In the genomic region with DNA sequence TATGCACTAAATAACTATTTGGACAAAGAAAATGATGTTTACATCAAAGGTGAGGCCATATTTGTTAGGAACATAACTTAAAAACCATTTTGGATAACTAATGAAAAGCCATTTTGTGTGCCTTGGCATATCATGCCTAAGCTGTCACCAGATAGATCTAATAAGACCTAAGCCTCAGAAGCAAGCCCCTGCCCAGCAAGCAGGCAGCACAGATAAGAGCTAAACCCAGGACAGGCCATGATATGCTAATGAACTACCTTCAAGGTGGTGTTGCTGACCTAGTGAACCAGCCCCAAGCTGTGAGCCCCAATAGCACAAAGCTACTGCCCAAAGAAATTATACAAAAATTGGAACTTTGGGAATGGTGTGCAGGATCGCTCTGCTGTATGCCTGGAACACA, we compare ENCODE assay signal across 25 mouse cellular contexts.
DNase-seq lines count a peak whose midpoint lies in the region; ATAC-seq and TF ChIP-seq lines count a peak whose summit lies in the region.
"Had no signal": no experiment of that assay in that cellular context is flagged by ENCODE, and none has a peak within 500 bp of the region (broad histone marks: within the 10 kb centered on the region; RNA-seq: fewer than 3 reads in every experiment).

No protein-coding gene starts in this region.

- H3K4me2 ChIP-seq in liver, embryonic 12.5 days: peak overlapping the region; percentile 45
- no peak overlapping the region for H3K4me2 ChIP-seq in liver, postnatal 0 days (ENCODE audit: low read depth, low read length)
- H3K4me2 ChIP-seq: embryonic facial prominence, embryonic 13.5 days; forebrain, embryonic 12.5 days; heart, embryonic 15.5 days; hindbrain, embryonic 13.5 days; limb, embryonic 15.5 days; lung, embryonic 15.5 days; midbrain, embryonic 12.5 days had no signal

- TF ChIP-seq EP300 in MEL (IDR thresholded peaks at IDR 0.05; ENCODE audit: low read depth in 1 of 2, low read length in 2 of 2): peak; percentile 34 to 64
- peak; percentile 79 for TF ChIP-seq EP300 in liver, postnatal 0 days (IDR thresholded peaks at IDR 0.05; ENCODE audit: low read depth)

- H3K79me2 ChIP-seq in MEL (ENCODE audit: control insufficient read depth, insufficient read depth, low read length, poor library complexity): no peaks in the 10 kb centered on the region

- DNase-seq in A20 (ENCODE audit: low read depth, low spot score) (peak; percentile 60), MEL (ENCODE audit: low read depth, low spot score) (peak; percentile 34)
- DNase-seq in liver, postnatal 0 days: no peak
- DNase-seq in testis, postnatal 10 days (ENCODE audit: low spot score): no peak
- no peak for DNase-seq in cerebellum, postnatal 10 days
- no peak for DNase-seq in gastrocnemius, postnatal 25 days
- DNase-seq: adrenal gland, postnatal 25 days; cerebellum, adult 11-12 months; cerebellum, adult 9-11 months; forebrain, postnatal 0 days; kidney, postnatal 14 days; layer of hippocampus, adult 9-11 months; thymus, adult 2 months; thymus, postnatal 4 days had no signal

- TF ChIP-seq RAD21 in MEL (IDR thresholded peaks at IDR 0.05; ENCODE audit: low read depth, low read length): no peak

- 56% methylated on average over 1 of the region's 1 CpGs for WGBS in liver, embryonic 12.5 days (ENCODE audit: insufficient replicate concordance)
- WGBS in liver, postnatal 0 days (ENCODE audit: insufficient replicate concordance): 79% methylated on average over 1 of the region's 1 CpGs

- no peaks in the 10 kb centered on the region for H3K9me3 ChIP-seq in MEL (replicated peaks; ENCODE audit: insufficient read depth, low read length)
- H3K9me3 ChIP-seq in liver, embryonic 12.5 days (replicated peaks): no peaks in the 10 kb centered on the region
- no peaks in the 10 kb centered on the region for H3K9me3 ChIP-seq in liver, postnatal 0 days (ENCODE audit: low read length)
- H3K9me3 ChIP-seq: embryonic facial prominence, embryonic 13.5 days; forebrain, embryonic 12.5 days; heart, embryonic 15.5 days; hindbrain, embryonic 13.5 days; limb, embryonic 10.5 days; limb, embryonic 15.5 days; lung, embryonic 15.5 days; midbrain, embryonic 12.5 days had no signal

- no peak for TF ChIP-seq POLR2A in MEL (IDR thresholded peaks at IDR 0.05; ENCODE audit: control insufficient read depth in 1 of 2, insufficient read depth in 1 of 2, low read depth in 1 of 2, low read length in 2 of 2, poor library complexity in 1 of 2)

- ATAC-seq in liver, embryonic 12.5 days: peak; percentile 86
- peak; percentile 53 for ATAC-seq in liver, postnatal 0 days
- ATAC-seq: forebrain, postnatal 0 days; intestine, postnatal 0 days had no signal

- H3K27me3 ChIP-seq in MEL (ENCODE audit: control insufficient read depth in 1 of 2, insufficient read depth in 2 of 2, low read length in 2 of 2): no peaks in the 10 kb centered on the region
- no peaks in the 10 kb centered on the region for H3K27me3 ChIP-seq in liver, embryonic 12.5 days (replicated peaks)
- no peaks in the 10 kb centered on the region for H3K27me3 ChIP-seq in liver, postnatal 0 days (ENCODE audit: insufficient read depth, low read length)
- H3K27me3 ChIP-seq: embryonic facial prominence, embryonic 13.5 days; forebrain, embryonic 12.5 days; heart, embryonic 15.5 days; hindbrain, embryonic 13.5 days; limb, embryonic 15.5 days; lung, embryonic 15.5 days; midbrain, embryonic 12.5 days had no signal

- peaks cover 0 to 56% of the 10 kb centered on the region in 2 experiments; a peak in 2 of 4 replicates for H3K36me3 ChIP-seq in MEL (ENCODE audit: control insufficient read depth in 1 of 2, insufficient read depth in 2 of 2, low read length in 2 of 2)
- no peaks in the 10 kb centered on the region for H3K36me3 ChIP-seq in liver, embryonic 12.5 days
- no peaks in the 10 kb centered on the region for H3K36me3 ChIP-seq in liver, postnatal 0 days (replicated peaks; ENCODE audit: insufficient read depth, low read length)
- H3K36me3 ChIP-seq: embryonic facial prominence, embryonic 13.5 days; forebrain, embryonic 12.5 days; heart, embryonic 15.5 days; hindbrain, embryonic 13.5 days; limb, embryonic 10.5 days; limb, embryonic 15.5 days; lung, embryonic 15.5 days; midbrain, embryonic 12.5 days had no signal

- H3K9ac ChIP-seq in MEL (ENCODE audit: control insufficient read depth, low read depth, low read length, poor library complexity, severe bottlenecking): no peak overlapping the region
- H3K9ac ChIP-seq in liver, embryonic 12.5 days: peak overlapping the region; percentile 25; the same call in 1 of the 2 replicates
- no peak overlapping the region for H3K9ac ChIP-seq in liver, postnatal 0 days (replicated peaks)
- H3K9ac ChIP-seq: embryonic facial prominence, embryonic 13.5 days; forebrain, embryonic 12.5 days; forebrain, postnatal 0 days; heart, embryonic 15.5 days; hindbrain, embryonic 13.5 days; limb, embryonic 15.5 days; lung, embryonic 15.5 days; midbrain, embryonic 12.5 days had no signal

- no peak for TF ChIP-seq CTCF in MEL (IDR thresholded peaks at IDR 0.05 in 2 of 3, conservative IDR thresholded peaks at IDR 0.05 in 1 of 3; ENCODE audit: control insufficient read depth in 1 of 3, insufficient read depth in 1 of 3, low read depth in 2 of 3, low read length in 3 of 3, poor library complexity in 1 of 3, severe bottlenecking in 1 of 3)
- no peak for TF ChIP-seq CTCF in liver, postnatal 0 days (IDR thresholded peaks at IDR 0.05; ENCODE audit: low read depth)

- H3K4me3 ChIP-seq in MEL (ENCODE audit: control insufficient read depth in 1 of 2, insufficient read depth in 1 of 2, low read depth in 2 of 2, low read length in 2 of 2): no peak overlapping the region
- no peak overlapping the region for H3K4me3 ChIP-seq in liver, embryonic 12.5 days
- H3K4me3 ChIP-seq in liver, postnatal 0 days (ENCODE audit: low read depth, low read length): no peak overlapping the region
- H3K4me3 ChIP-seq: embryonic facial prominence, embryonic 13.5 days; erythroblast, embryonic 14.5 days; forebrain, embryonic 12.5 days; heart, embryonic 15.5 days; hindbrain, embryonic 13.5 days; limb, embryonic 10.5 days; limb, embryonic 15.5 days; lung, embryonic 15.5 days; midbrain, embryonic 12.5 days had no signal

- H3K4me1 ChIP-seq in MEL (ENCODE audit: control insufficient read depth in 1 of 2, insufficient read depth in 2 of 2, low read length in 2 of 2): peaks cover 39 to 44% of the 10 kb centered on the region in 2 experiments
- H3K4me1 ChIP-seq in liver, embryonic 12.5 days: peaks cover 70% of the 10 kb centered on the region
- H3K4me1 ChIP-seq in liver, postnatal 0 days (ENCODE audit: insufficient read depth): peaks cover 32% of the 10 kb centered on the region
- H3K4me1 ChIP-seq: embryonic facial prominence, embryonic 13.5 days; forebrain, embryonic 12.5 days; heart, embryonic 15.5 days; hindbrain, embryonic 13.5 days; limb, embryonic 10.5 days; limb, embryonic 15.5 days; lung, embryonic 15.5 days; midbrain, embryonic 12.5 days had no signal

- peak overlapping the region; percentile 100 for H3K27ac ChIP-seq in MEL (ENCODE audit: control insufficient read depth, low read depth, low read length)
- peak overlapping the region; percentile 86 for H3K27ac ChIP-seq in liver, embryonic 12.5 days
- 0 out of 2 replicates have a peak overlapping the region, but pooled peaks have one; percentile 13 for H3K27ac ChIP-seq in liver, postnatal 0 days (ENCODE audit: low read depth)
- H3K27ac ChIP-seq: embryonic facial prominence, embryonic 13.5 days; forebrain, embryonic 12.5 days; heart, embryonic 15.5 days; hindbrain, embryonic 13.5 days; limb, embryonic 10.5 days; limb, embryonic 15.5 days; lung, embryonic 15.5 days; midbrain, embryonic 12.5 days had no signal

TF ChIP-seq in MEL, 35 proteins besides CTCF, POLR2A, EP300 and RAD21:
- peak; percentile 53 for TF ChIP-seq ETS1 (IDR thresholded peaks at IDR 0.05; ENCODE audit: low read depth, low read length)
- peak; percentile 63; the same call in 1 of the 2 replicates for TF ChIP-seq TCF12 (IDR thresholded peaks at IDR 0.05; ENCODE audit: low read depth, low read length)
- TF ChIP-seq GATA1 (IDR thresholded peaks at IDR 0.05; ENCODE audit: low read depth, low read length): peak; percentile 67; the same call in 1 of the 2 replicates
- no peak for TF ChIP-seq JUND (IDR thresholded peaks at IDR 0.05; ENCODE audit: low read depth, low read length)
- TF ChIP-seq HCFC1 (IDR thresholded peaks at IDR 0.05; ENCODE audit: low read depth, low read length): no peak
- no peak for TF ChIP-seq MAX (IDR thresholded peaks at IDR 0.05; ENCODE audit: low read length)
- no peak for TF ChIP-seq USF1 (IDR thresholded peaks at IDR 0.05; ENCODE audit: low read depth, low read length)
- peak; percentile 75 for TF ChIP-seq TAL1 (IDR thresholded peaks at IDR 0.05; ENCODE audit: low read length)

Comparison
In these comparisons a context has a peak if more than half of its experiments do, and no peak if none do; other contexts are left out.
1. DNase-seq: peak in A20 (single experiment) and MEL (single experiment); none in liver, postnatal 0 days (single experiment), testis, postnatal 10 days (single experiment), cerebellum, postnatal 10 days (0 of 2) and gastrocnemius, postnatal 25 days (single experiment).
2. H3K27ac ChIP-seq: peak in every context shown above with its lines; median percentile 100 in MEL; 86 in liver, embryonic 12.5 days; 13 in liver, postnatal 0 days.